Mouse (Mus musculus): ENCODE measurements around the gene Fgd2.

GRCm38 (mm10) chr17:29423991-29424390, 63.3 kb downstream of the Fgd2 start:
- TF ChIP-seq CTCF (IDR thresholded peaks at IDR 0.05; ENCODE audit: borderline replicate concordance, extremely low read depth, insufficient read depth, insufficient read length) (no peak), POLR2A (IDR thresholded peaks at IDR 0.05; ENCODE audit: borderline replicate concordance, extremely low read depth, insufficient read depth, insufficient read length, poor library complexity, severe bottlenecking) (no peak)
